Mouse (Mus musculus) stomach, embryonic 14.5 days (tissue): ENCODE results near the gene Hpn. TPM values are rescaled to one million over a fixed set of nuclear protein-coding genes. Genes with fewer than 3 reads are reported as not detected.
A peak's percentile ranks its signal among the peaks of the same experiment; 100 is the strongest.

Experiments
- ATAC-seq: fragments of 200-750 bp; cut with Nextera tagmentation; 2 replicates; pipeline ENCODE4 v1.8.0; 2017; ENCODE audit warnings: low read depth, moderate TSS enrichment; ENCODE audit not compliant: insufficient number of reproducible peaks, insufficient read depth, low FRiP score
- H3K27ac ChIP-seq: fragments of 300-500 bp; sonication (generic); 2 replicates; pipeline ENCODE4 v1.5.1; 2014; ENCODE audit warnings: mild to moderate bottlenecking, low read length, moderate library complexity, mixed read lengths
- H3K27me3 ChIP-seq: fragments of 300-500 bp; sonication (generic); 2 replicates; pipeline ENCODE4 v1.6.1; 2014; ENCODE audit warnings: low read length, control low read depth, mixed read lengths; ENCODE audit not compliant: control insufficient read depth, insufficient read depth
- H3K36me3 ChIP-seq: fragments of 300-500 bp; sonication (generic); 2 replicates; pipeline ENCODE4 v1.6.1; 2014; ENCODE audit warnings: mild to moderate bottlenecking, control low read depth, low read length, moderate library complexity, mixed read lengths; ENCODE audit not compliant: control insufficient read depth, insufficient read depth
- H3K4me1 ChIP-seq: fragments of 300-500 bp; sonication (generic); 2 replicates; pipeline ENCODE4 v1.6.1; 2014; ENCODE audit warnings: low read length, control low read depth, mixed read lengths; ENCODE audit not compliant: control insufficient read depth, insufficient read depth
- H3K4me2 ChIP-seq: fragments of 300-500 bp; sonication (generic); replicated peaks from 2 replicates; pipeline ENCODE4 v1.6.1; 2014; ENCODE audit warnings: low read depth, low read length, control low read depth
- H3K4me3 ChIP-seq: fragments of 300-500 bp; sonication (generic); 2 replicates; pipeline ENCODE4 v1.5.1; 2014; ENCODE audit warnings: low read depth, low read length, control low read depth
- H3K9ac ChIP-seq: fragments of 300-500 bp; sonication (generic); replicated peaks from 2 replicates; pipeline ENCODE4 v1.6.1; 2014; ENCODE audit warnings: low read depth, mild to moderate bottlenecking, control low read depth, low read length, moderate library complexity, mixed read lengths
- H3K9me3 ChIP-seq: fragments of 300-500 bp; sonication (generic); 2 replicates; pipeline ENCODE4 v1.6.1; 2016; ENCODE audit warnings: low read depth, low read length, control low read depth; ENCODE audit not compliant: control insufficient read depth
- WGBS: fragments of 180-500 bp; shearing (Covaris S2); extraction: QIAGEN DNeasy Blood & Tissue Kit; methylation state at CpG from one replicate; pipeline ENCODE4 v1.1.7; 2014; 5-methylcytosine and 5-hydroxymethylcytosine counted together
- polyA plus RNA-seq: library from polyadenylated mRNA; unstranded; fragments of >200 nt; fragmentation: Nextera tagmentation; extraction: Ambion mirVana; gene quantifications from 2 replicates; pipeline ENCODE4 v1.2.1, GENCODE M21; 2014

The Hpn gene
- polyA plus RNA-seq, 1 experiment from 2014 or later, result 23.0 TPM

DNA sequence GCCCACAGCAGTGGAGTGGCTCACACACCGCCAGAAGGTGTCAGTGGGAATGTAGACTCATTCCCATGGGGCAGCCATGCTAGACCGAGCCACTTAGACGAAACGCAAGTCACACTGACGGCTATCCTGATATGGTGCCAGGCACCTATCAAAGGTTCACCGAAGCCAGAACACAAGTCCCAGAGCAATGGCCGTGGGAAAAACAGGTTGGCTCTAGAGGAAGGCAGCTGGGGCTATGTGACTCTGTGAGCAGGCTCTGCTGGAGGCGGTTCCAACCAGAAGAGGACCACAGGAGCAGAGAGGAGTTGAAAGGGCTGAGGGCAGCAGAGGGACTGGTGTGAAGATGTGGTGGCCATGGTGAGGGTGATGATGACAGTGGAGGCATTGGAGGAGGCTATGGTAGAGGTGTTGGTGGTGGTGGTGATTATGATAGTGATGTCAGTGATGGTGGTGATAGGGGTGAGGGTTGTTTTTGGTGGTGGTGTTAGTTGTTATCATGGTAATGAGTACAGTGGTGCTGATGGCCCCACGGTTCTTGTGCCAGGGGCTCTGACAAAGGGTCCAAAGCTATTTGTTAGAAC is 28.8 kb downstream of the Hpn start:
- Histone ChIP-seq H3K36me3 (no peaks in the 10 kb centered on the region), H3K9me3 (no peaks in the 10 kb centered on the region), H3K27ac (peak overlapping the region; percentile 53; the same call in 1 of the 2 replicates), H3K4me1 (peaks cover 15% of the 10 kb centered on the region; the same call in 1 of the 2 replicates), H3K9ac (no peak overlapping the region), H3K4me2 (no peak overlapping the region), H3K27me3 (no peaks in the 10 kb centered on the region), H3K4me3 (no peak overlapping the region)
- ATAC-seq, result no peak
- 91% methylated on average over 9 of the region's 9 CpGs for WGBS

DNA sequence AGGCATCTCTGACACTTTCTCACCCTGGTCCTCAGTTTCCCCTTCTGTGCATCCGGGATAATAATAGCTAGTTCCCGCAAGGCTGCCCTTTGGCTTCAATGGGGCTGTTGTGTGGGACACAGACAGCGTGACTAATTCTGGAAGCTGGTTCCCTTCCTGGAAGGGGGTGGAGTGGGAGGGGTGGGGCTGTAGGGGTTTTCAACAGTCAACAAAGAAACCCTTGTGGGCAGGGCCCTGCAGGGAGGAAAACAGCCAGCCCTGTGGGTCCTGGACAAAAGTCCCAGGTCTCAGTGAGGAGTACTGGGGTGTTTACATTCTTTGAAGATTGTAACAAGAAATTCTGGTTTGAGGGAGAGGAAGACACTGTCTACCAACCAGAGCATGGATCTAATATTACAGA is 29.9 kb downstream of the Hpn start:
- Histone ChIP-seq H3K27me3 (no peaks in the 10 kb centered on the region), H3K27ac (peak overlapping the region; percentile 53; the same call in 1 of the 2 replicates), H3K4me1 (peaks cover 15% of the 10 kb centered on the region; the same call in 1 of the 2 replicates), H3K9ac (no peak overlapping the region), H3K4me2 (no peak overlapping the region), H3K9me3 (no peaks in the 10 kb centered on the region), H3K36me3 (no peaks in the 10 kb centered on the region), H3K4me3 (no peak overlapping the region)
- peak; percentile 73; the same call in 1 of the 2 replicates for ATAC-seq
- WGBS, result 72% methylated on average over 3 of the region's 3 CpGs

DNA sequence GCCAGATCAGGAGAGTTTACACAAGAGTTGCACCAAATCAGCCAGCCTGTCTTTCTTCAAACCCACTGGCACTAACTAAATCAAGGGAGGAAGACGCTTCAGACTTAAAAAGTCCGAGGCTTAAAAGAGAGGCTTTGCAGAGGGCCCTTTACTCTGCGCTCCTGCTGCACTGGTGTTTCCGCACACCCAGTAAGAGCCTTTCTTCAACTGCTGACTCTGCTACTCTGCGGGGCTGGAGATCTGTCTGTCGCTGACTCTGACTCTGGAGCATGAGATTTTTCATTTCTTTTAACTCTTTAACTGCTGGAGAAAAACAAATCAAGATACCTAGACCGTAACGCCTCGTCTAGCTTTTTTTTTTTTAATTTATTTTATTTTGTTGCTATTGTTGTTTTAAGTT is 30.9 kb downstream of the Hpn start:
- Histone ChIP-seq H3K4me3 (no peak overlapping the region), H3K27me3 (no peaks in the 10 kb centered on the region), H3K36me3 (no peaks in the 10 kb centered on the region), H3K27ac (peak overlapping the region; percentile 75), H3K4me1 (peaks cover 15% of the 10 kb centered on the region; the same call in 1 of the 2 replicates), H3K9me3 (no peaks in the 10 kb centered on the region), H3K9ac (no peak overlapping the region), H3K4me2 (no peak overlapping the region)
- no peak for ATAC-seq
- WGBS, result 35% methylated on average over 9 of the region's 9 CpGs

DNA sequence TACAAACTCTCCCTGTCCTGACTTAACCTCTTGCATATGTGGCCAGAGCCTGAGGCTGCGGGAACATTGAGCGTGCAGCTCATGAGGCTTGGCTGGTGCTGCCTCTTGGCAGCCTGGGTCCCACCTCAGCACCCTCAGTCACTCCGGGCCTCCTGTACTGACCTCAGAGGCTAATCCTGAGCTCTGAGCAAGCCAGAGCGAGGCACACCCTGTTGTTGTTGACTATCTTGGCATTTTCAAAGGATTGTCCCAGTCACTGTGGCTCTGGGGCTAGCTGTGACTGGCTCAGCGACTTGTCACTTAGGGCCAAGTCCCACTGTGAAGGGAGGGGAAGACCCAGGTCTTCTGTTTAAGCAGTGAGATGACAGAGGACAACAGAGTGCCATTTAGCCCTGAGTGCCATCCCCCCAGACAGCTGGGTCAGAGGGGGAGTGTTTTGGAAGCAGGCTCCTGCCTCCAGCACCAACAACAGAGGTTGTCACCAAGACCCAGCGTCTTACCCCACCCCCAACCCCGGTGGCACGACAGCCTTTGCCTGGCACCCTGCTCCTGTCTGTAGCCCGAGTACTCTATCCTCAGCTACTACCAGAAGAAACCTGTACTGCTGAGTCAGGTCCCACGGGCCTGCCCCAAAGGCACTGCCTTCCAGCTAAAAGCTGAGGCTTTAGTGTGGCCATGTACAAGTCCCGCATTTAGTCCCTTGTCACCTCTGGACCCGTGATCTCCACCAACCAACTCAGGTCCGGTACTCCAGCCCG is 32.1 kb downstream of the Hpn start:
- Histone ChIP-seq H3K9ac (no peak overlapping the region), H3K4me3 (no peak overlapping the region), H3K9me3 (no peaks in the 10 kb centered on the region), H3K4me2 (no peak overlapping the region), H3K27me3 (no peaks in the 10 kb centered on the region), H3K27ac (0 out of 2 replicates have a peak overlapping the region, but pooled peaks have one; percentile 75), H3K36me3 (no peaks in the 10 kb centered on the region), H3K4me1 (peaks cover 15% of the 10 kb centered on the region; the same call in 1 of the 2 replicates)
- WGBS, result 61% methylated on average over 14 of the region's 14 CpGs
- ATAC-seq, result no peak

DNA sequence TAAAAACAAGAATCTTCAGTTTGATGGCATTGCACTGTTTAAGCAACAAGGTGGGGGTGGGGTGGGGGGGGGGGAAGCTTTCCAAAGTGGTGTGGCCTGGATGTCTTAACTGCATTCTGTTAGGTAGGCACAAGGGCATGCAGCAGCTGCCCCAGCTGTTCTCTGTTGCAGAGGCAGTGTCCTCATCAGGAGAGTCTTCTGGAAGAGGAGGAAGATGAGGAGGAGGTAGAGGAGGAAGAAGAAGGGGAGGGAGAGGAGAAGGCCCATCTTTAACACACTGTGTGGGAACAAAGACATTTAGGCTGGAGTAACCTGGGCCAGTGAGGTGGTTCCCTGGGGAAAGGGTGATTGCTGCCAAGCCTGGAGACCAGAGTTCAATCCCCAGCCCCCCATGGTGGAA is 33.0 kb downstream of the Hpn start:
- H3K9ac ChIP-seq, result no peak overlapping the region
- no peaks in the 10 kb centered on the region for H3K9me3 ChIP-seq
- no peak overlapping the region for H3K4me2 ChIP-seq
- H3K36me3 ChIP-seq, result no peaks in the 10 kb centered on the region
- H3K27ac ChIP-seq, result no peak overlapping the region
- ATAC-seq, result no peak
- no peaks in the 10 kb centered on the region for H3K27me3 ChIP-seq
- H3K4me3 ChIP-seq, result no peak overlapping the region
- peaks cover 19% of the 10 kb centered on the region; the same call in 1 of the 2 replicates for H3K4me1 ChIP-seq

DNA sequence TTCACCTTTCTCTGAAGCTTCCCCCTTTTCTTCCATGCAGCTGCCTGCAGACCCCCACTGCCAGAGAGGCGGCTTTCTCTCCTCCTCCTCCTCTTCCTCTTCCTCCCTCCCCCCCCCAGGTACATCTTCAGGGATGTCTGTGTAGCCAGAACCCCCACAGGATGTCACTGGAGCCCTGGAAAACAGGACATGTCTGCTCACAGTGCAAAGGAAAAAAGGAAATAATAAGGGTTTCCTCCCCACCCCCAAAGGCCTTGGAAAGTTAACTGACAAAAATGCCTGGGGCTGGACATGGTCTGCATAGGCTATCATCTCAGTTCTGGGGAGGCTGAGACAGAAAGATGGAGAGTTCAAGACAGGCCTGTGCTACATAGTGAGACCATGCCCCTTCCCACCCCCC is 34.0 kb downstream of the Hpn start:
- no peaks in the 10 kb centered on the region for H3K27me3 ChIP-seq
- H3K4me1 ChIP-seq, result peaks cover 19% of the 10 kb centered on the region; the same call in 1 of the 2 replicates
- H3K4me2 ChIP-seq, result no peak overlapping the region
- no peak for ATAC-seq
- no peaks in the 10 kb centered on the region for H3K9me3 ChIP-seq
- no peaks in the 10 kb centered on the region for H3K36me3 ChIP-seq
- H3K9ac ChIP-seq, result no peak overlapping the region
- H3K27ac ChIP-seq, result no peak overlapping the region
- no peak overlapping the region for H3K4me3 ChIP-seq
- WGBS, result 63% methylated on average over 1 of the region's 1 CpGs

DNA sequence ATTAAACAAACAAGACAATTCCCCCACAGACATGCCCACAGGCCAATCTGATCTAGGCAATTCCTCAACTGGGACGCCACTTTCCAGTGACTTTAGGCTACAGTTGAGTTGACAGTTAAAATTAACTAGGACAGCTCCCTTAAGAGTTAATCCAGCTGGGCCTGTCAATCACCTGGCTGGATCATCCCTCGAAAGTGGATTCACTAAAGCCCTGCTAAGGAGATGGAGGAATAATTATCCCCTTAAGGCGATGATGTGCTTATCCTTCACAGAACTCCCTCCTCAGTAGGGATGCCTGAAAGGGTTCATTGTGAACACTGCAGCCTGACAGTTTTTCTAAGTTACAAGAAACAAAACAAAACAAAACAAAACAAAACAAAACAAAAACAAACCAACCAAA is 34.5 kb downstream of the Hpn start:
- Histone ChIP-seq H3K4me2 (no peak overlapping the region), H3K36me3 (no peaks in the 10 kb centered on the region), H3K27me3 (no peaks in the 10 kb centered on the region), H3K4me3 (no peak overlapping the region), H3K4me1 (peaks cover 19% of the 10 kb centered on the region; the same call in 1 of the 2 replicates), H3K9me3 (no peaks in the 10 kb centered on the region), H3K27ac (no peak overlapping the region), H3K9ac (no peak overlapping the region)
- 72% methylated on average over 3 of the region's 3 CpGs for WGBS
- no peak for ATAC-seq

DNA sequence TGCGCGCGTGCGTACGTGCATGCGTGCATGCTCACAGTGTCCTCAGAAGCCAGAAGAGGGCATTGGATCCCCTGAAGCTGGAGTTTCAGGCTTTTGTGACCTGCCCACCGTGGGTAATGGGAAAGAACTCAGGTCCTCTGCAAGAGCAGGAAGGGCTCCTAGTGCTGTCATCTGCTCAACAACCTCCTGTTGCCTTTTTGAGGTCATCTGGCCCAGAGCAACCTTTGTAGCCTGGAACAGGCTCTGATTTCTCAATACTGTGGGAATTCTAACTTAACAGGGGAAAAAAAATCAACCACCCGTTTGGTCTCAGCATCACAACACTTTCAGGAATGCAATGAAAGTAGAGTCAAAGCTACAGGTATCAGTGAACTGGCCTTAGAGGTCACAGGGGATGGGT is 35.4 kb downstream of the Hpn start:
- Histone ChIP-seq H3K4me3 (no peak overlapping the region), H3K27me3 (no peaks in the 10 kb centered on the region), H3K4me2 (no peak overlapping the region), H3K9me3 (no peaks in the 10 kb centered on the region), H3K9ac (no peak overlapping the region), H3K4me1 (peaks cover 13% of the 10 kb centered on the region; the same call in 1 of the 2 replicates), H3K27ac (no peak overlapping the region), H3K36me3 (no peaks in the 10 kb centered on the region)
- WGBS, result 85% methylated on average over 8 of the region's 8 CpGs
- ATAC-seq, result no peak
